Mouse (Mus musculus) kidney, adult 11 months (tissue): ENCODE data around the gene Bves.
"Not testable (repeated sequence)": the region's sequence is repeated elsewhere in the genome, so short reads cannot be mapped to it uniquely, and the experiment has no call there.

Experiments used
- DNase-seq: peaks from one replicate; pipeline ENCODE4 v3.0.0; 2022

The Bves gene

GRCm38 (mm10) chr10:45335434-45336422 lies at the start of gene Bves:
Gene Bves (plus strand): TSS chr10:45335772.
- DNase-seq, result no peak

GRCm38 (mm10) chr10:45288351-45288750 lies 47.2 kb upstream of the Bves start:
- DNase-seq, result no peak

GRCm38 (mm10) chr10:45289218-45290105 lies 46.1 kb upstream of the Bves start:
- DNase-seq, result no peak

- no peak for DNase-seq
Measured at GRCm38 (mm10) chr10:45290618-45291017, 45.0 kb upstream of the Bves start.

GRCm38 (mm10) chr10:45292159-45292558 lies 43.4 kb upstream of the Bves start:
- DNase-seq, result not testable (repeated sequence)

GRCm38 (mm10) chr10:45295093-45295492 lies 40.5 kb upstream of the Bves start:
- no peak for DNase-seq

- DNase-seq, result no peak
Measured at GRCm38 (mm10) chr10:45298503-45298902, 37.1 kb upstream of the Bves start.

GRCm38 (mm10) chr10:45299509-45299908 lies 36.1 kb upstream of the Bves start:
- DNase-seq, result no peak

- no peak for DNase-seq
Measured at GRCm38 (mm10) chr10:45303315-45304036, 32.1 kb upstream of the Bves start.

- no peak for DNase-seq
Measured at GRCm38 (mm10) chr10:45305173-45305572, 30.4 kb upstream of the Bves start.

GRCm38 (mm10) chr10:45311129-45311528 lies 24.4 kb upstream of the Bves start:
- DNase-seq, result no peak

GRCm38 (mm10) chr10:45311624-45312023 lies 23.9 kb upstream of the Bves start:
- DNase-seq, result no peak

GRCm38 (mm10) chr10:45314865-45315264 lies 20.7 kb upstream of the Bves start:
- no peak for DNase-seq

- DNase-seq, result no peak
Measured at GRCm38 (mm10) chr10:45318922-45319321, 16.6 kb upstream of the Bves start.

- DNase-seq, result no peak
Measured at GRCm38 (mm10) chr10:45320296-45320695, 15.3 kb upstream of the Bves start.

- DNase-seq, result no peak
Measured at GRCm38 (mm10) chr10:45324159-45324558, 11.4 kb upstream of the Bves start.

- DNase-seq, result no peak
Measured at GRCm38 (mm10) chr10:45328196-45329000, 7.2 kb upstream of the Bves start.

GRCm38 (mm10) chr10:45334925-45335324 lies 647 bp upstream of the Bves start:
- no peak for DNase-seq

GRCm38 (mm10) chr10:45339106-45339505 lies 3.5 kb downstream of the Bves start:
- no peak for DNase-seq

GRCm38 (mm10) chr10:45344381-45344780 lies 8.8 kb downstream of the Bves start:
- no peak for DNase-seq

GRCm38 (mm10) chr10:45345217-45345616 lies 9.6 kb downstream of the Bves start:
- DNase-seq, result no peak

- DNase-seq, result not testable (repeated sequence)
Measured at GRCm38 (mm10) chr10:45348143-45348542, 12.6 kb downstream of the Bves start.
